Mouse (Mus musculus): ENCODE measurements at regions not wholly inside any gene's neighbourhood (a gene's known extent, or its start where the extent isn't known, plus 50 kb on each side); places are given as distances from the start of the nearest gene placed in this dataset.
"Not testable (repeated sequence)": the region's sequence is repeated elsewhere in the genome, so short reads cannot be mapped to it uniquely, and the experiment has no call there.

DNA sequence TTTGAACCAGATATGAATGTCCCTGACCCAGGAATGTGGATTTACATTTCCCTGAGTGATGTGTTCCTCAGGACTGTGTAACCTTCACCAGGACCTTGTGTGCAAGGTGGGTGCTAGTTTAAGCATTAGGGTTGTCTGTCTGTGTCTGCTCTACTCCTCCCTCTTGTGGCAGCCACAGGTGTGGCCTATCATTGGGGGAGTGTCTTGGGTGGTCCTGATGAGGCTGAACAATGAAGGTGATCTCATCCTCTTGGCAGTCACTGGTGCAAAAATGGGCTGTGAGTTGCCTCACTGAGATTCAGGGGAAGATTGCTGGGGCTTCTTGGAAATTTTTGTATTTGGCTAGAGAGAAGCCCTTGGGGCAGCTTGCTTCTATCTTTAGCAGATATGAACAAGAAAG lies 179.4 kb upstream of the Ube2e1 start:
- DNase-seq (ENCODE audit: low spot score) = no peak

DNA sequence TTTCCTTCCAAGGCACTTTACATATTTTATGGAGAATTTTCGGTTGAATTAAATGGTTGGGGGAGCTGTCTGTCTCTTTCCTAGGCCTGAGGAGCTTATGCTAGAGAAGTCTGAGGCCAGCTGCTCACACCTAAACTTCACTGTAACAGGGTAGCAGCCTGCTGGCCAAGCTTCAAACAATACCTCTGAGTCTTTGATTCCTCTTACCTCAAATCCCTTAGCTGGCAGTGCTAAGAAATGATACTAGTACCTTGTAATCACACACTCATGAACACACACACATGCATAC lies 176.6 kb upstream of the Ube2e1 start:
- no peak for DNase-seq (ENCODE audit: low spot score)

DNA sequence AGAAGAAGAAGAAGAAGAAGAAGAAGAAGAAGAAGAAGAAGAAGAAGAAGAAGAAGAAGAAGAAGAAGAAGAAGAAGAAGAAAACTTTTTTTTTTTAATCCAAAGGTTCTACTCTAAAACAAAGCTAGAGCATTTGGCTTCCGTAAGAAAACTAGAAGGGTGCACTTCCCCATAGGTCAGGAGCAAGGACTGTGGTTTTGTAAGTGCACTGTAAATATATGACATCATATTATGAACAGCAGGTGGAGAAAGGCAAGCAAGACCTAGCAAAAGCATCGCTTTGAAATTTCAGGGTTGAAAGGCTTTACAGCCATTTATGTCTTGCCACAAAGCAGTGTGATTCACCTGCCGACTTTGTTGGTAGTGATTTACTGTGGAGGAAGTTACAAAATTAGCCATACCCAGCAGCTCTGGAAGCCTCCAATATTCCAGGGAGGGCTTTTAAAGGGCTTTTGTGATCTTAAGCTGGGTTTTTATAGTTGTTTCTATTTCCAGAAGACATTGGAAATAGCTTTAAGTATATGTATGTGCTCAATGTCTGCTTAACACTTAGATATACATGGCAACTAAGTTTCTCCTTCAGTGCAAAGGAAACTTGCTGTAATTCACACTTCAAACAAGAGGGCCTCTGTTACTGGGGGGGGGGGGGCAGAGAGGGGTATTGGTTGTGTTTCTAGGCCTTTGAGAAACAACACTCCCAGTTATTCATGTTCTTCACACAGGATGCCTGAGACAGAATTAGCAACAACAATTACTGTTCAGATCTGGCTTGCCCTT lies 176.1 kb upstream of the Ube2e1 start:
- DNase-seq (ENCODE audit: low spot score) = no peak

DNA sequence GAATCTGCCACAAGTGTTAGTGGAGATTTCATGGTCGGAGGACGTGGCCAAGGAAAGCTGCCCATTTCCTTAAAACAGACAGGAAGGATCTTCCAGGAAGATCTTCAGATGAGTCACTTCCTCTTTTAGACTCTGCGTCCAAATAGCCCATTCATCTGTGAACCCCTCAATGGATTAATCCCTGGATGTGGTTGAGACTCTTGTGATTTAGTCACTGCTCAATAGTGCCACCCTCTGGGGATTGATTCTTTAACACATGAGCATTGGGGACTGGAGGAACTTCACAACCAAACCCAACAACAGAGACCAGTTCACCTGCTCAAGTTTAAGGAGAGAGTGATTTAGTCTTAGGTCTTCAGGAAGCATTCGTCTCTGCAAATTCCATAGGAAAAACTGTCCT lies 174.5 kb upstream of the Ube2e1 start:
- peak; percentile 40 for DNase-seq (ENCODE audit: low spot score)

DNA sequence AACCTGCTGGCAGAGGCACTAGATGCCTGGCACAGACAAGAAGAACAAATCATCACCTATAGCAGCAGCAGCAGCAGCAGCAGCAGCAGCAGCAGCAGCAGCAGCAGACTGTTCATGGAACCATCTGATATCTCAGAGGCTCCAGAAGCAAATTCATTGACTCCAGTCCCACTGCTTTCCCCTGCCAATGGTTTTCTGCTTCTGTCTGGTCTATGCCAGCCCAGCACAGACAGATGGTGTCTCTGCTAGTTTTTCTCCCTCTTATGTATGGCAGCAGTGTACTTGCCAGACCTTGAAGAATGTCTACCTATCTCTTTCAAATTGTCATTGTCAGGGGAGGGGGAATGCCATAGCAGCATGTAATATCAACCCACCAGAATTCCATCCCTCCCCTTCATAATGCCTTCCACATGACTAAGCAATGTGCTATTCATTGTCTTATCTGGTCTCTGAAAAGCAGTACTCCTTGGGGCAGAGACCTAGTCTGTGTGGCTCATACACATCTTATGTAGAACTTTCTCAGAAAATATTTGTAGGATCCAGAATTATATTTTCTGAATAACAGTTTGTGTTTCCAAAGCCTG lies 168.7 kb upstream of the Ube2e1 start:
- DNase-seq (ENCODE audit: low spot score) = no peak

DNA sequence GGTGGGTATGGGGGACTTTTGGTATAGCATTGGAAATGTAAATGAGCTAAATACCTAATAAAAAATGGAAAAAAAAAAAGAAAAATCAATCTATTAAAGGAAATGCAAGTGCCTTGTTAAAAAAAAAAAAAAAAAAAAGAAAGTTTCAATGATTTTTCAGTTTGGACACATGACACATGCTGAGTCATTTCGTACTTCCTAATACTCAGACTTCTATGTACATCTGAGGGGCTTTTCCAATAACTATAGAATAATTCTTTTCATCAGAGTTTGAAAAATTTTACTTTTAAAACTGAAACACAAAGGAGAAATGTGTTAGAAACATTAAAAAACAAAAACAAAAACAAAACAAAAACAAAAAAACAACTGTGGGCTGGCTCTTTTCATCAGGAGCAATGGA lies 162.4 kb upstream of the Ube2e1 start:
- DNase-seq (ENCODE audit: low spot score) = no peak

DNA sequence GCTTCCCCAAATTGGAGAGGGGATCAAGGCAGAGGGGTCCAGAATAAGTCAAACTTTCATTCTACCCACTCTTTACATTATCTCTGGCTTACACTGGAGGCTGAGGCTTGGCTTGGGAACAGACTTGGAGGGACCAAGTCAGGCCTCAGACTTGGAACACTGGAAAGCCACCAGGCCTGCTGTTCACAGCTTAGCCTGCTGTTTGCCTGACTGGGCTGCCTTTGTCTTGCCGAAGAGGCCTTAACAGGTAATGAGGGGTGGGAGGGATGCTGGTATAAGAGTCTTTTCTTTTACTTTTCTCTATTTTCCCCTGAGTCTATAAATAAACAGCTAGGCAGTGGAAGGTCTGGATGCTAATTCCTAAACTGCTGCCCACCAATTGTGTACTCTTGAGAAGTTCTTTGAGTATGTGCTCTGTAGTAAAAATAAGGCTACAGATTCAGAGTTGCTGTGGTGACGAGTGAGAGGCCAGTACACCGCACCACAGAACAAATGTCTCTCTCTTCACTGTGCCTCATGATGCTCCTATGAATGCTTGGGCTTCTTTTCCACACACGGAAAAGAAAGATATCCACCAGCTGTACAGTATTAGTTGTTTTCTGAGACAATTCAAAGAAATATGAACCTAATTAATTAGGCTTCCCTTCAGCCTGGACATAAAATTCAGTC lies 154.6 kb upstream of the Ube2e1 start:
- DNase-seq (ENCODE audit: low spot score) = no peak

DNA sequence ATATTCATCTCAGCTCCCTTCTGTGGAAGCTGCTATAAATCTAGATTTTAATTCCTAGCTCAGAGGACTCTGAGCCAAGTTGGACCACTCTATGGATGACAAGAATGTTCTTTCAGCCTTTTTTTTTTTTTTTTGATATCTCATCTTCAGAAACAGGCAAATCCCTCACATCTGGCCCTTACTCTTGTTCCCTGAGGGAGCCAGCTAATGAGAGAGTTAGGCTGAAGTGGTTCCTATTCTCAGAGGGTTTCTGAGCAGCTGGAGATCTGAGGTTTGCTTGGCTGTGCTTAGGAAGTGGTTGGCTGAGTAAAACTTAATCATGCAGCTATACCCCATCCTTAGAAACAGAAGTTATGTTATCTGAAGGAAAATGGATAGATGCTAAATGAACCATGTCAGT lies 153.9 kb upstream of the Ube2e1 start:
- DNase-seq (ENCODE audit: low spot score) = no peak

DNA sequence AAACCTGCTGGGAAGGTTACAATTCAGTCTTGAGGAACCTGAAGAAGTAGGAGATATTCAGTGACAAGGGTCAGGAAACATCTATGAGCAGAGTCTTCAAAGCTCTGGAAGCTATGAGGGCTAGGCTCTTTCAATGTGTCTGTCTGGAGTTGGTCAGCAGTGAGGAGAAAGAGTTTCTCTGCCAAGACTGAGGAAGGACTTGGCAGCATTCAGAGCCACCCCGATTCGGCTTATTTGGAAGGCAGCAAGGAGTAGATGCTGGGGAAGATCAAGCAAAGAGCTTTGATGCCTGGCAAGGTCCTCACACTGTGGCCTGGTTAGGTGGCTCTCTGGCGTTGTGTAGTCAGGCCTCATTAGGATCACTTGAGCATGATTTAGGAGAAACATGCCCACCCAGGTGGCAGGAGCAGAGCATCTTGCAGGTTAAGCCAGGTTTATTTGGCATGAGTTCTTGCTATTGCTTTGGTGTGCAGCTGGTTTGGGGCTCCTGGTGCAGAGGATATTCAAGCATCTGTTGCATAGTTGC lies 145.2 kb upstream of the Ube2e1 start:
- no peak for DNase-seq (ENCODE audit: low spot score)

DNA sequence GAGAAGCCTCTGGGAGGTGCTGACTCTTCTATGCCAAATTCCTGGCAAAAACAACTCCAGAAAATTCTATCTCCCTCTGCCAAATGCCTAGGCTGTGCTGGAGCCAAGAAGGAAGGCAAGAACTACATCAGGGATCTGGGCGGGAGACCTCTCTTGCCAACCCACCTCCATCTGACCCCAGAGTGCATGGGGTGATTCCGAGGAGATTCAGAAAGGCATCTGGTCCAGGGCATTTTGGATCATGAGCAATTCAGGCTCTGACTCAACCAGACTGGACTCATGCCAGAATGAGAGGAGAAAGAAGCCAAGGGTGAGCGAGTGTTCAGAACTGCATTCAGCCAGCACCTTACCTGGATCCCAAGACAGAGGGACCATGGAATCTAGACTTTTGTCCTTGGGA lies 137.0 kb upstream of the Ube2e1 start:
- no peak for DNase-seq (ENCODE audit: low spot score)

DNA sequence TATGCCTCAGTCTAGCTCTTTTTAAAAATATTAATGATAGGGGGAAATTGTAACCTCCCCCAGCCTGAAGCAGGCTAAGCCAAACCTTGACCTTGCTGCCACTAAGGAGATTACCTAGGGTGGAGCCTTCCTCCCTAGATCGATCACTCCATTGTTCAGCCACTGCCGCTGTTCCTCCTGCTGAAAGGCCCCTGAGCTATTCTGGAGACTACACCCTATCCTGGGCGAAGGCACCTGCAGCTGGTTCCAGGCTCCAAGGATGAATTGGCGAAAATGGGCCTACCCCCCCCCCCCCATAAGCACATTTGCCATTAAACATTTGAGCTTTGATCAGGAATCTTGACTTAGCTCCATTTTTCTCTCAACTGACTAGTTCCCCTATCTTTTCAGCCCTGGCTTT lies 135.2 kb upstream of the Ube2e1 start:
- not testable (repeated sequence) for DNase-seq (ENCODE audit: low spot score)

DNA sequence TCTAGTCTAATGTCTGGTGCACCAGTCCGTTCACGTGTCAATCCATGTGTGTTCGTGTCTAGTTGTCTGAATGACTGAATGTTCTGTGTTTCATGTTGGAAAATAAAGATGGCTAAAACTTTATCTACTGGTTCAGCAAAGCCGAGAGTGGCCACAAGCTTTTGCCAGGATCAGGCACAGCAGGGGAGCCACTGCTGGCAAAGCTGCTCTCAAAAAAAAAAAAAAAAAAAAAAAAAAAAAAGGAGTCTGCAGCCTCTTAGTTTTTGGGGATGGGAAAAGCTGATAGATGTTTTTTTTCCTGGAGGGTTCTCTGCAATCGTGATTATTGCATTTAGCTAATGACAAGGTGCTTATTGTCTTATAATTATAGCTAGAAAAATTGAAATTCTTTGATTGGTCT lies 132.5 kb upstream of the Ube2e1 start:
- DNase-seq (ENCODE audit: low spot score) = not testable (repeated sequence)

DNA sequence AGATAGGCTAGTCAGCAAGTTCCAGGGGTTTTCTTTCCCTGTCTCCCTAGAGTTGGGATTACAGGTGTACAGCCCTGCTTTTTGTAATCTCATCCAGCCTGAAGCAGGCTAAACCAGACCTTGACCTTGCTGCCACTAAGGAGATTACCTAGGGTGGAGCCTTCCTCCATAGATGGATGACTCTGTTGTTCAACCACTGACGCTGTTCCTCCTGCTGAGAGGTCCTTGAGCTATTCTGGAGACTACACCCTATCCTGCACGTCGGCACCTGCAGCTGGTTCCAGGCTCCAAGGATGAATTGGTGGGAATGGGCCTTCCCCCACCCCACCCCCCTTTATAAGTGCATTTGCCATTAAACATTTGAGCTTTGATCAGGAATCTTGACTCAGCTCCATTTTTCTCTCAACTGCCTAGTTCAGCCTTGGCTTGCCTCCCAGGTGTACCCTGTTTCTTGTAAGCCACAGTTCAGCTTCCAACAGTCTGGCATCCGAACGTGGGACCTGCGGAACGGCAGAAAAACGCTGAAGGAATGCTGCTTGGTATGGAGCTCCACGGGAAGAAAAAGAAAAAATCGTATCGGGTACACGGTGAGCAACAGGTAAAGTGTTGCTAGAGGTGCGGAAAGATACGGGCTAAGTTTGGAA lies 131.7 kb upstream of the Ube2e1 start:
- DNase-seq (ENCODE audit: low spot score) = no peak

DNA sequence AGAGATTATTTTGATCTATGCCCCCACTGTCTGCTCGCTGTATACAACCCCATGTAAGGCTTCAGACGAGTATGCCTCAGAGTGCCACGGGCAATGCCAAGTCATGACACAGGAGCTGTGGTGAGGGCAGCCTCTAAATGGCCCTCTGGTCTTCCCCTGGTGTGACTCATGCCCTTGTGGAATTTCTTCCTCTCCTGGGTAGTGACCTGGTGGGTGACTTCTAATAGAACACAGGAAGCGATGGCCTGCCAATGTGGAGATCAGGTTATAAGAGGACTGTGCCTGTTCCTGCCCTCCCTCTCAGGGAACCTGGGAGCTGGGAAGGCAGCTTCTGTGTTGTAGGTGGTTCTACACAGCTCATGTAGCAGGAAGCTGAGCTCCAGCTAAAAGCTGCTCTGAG lies 130.7 kb upstream of the Ube2e1 start:
- DNase-seq (ENCODE audit: low spot score) = no peak

DNA sequence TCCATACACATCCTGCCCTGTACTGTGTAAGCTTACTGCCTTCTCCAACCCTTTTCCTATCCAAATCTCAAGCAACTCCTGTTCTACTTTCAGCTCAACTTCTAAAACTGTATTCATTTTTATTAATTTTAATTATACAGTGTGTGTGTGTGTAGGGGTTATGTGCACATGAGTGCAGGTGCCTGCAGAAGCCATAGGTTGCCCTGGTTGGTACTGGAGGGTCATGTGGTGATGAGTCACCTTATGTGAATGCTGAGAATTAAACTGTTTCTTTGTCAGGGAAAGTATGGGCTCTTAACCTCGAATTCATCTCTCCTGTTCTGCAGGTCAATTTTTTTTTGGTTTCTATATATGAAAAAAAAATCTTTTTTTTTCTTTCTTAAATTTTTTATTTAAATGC lies 117.0 kb upstream of the Ube2e1 start:
- DNase-seq (ENCODE audit: low spot score) = no peak

DNA sequence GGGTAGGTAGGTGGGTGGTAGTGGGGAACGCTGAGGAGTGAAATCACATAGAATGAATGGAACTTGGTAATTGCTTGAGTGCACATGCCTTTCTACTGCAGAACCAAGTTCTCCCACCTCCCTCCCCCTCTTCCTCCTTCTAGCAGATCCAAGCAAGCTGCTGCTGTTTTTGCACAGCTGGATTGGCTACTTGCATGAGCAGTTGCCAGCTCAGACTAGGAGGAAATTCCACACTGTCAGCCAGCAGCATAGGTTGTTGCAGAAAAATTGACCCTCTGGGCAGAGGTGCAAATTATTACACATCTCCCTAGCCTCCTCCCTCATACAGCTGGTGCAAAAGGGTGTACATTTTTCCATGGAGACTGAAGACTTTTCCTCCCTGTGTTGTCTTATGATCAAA lies 112.8 kb upstream of the Ube2e1 start:
- DNase-seq (ENCODE audit: low spot score) = no peak

DNA sequence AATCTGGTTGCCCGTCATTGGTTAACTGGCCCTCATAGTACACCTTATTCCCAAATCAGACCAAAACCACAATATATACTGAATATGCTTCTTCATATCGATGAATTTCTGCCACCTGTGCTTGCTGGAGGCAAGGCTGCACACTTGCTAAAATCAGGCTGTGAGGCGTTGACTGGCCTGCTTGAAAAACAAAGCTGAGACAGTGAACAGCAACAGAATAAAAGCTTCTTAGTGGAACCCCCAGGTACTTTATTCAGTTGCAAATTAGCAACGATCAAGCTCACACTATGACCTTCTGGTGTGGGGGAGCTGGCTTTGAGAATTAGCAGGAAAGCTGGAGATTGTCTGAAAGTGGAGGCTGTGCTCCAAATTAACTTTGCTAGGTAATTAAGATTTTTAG lies 97.3 kb upstream of the Ube2e1 start:
- DNase-seq (ENCODE audit: low spot score) = not testable (repeated sequence)

DNA sequence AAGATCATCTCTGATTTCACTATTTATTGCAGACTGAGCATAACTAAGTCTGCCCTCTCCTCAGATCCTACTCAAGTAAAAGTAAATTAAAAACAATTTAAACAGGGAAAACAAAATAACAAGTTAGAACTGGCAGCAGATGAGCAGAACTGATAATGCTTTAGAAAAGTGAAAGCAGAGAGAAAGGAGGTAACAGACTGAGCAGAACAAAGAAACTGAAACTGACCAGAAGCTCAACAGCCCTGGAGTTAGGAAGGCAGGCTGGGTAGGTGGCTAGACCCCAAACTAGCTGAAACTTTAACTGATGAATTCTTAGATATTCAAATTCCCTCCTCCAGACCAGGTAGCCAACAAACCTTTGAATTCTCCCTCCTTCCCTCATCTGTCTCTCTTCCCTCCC lies 94.2 kb upstream of the Ube2e1 start:
- no peak for DNase-seq (ENCODE audit: low spot score)

DNA sequence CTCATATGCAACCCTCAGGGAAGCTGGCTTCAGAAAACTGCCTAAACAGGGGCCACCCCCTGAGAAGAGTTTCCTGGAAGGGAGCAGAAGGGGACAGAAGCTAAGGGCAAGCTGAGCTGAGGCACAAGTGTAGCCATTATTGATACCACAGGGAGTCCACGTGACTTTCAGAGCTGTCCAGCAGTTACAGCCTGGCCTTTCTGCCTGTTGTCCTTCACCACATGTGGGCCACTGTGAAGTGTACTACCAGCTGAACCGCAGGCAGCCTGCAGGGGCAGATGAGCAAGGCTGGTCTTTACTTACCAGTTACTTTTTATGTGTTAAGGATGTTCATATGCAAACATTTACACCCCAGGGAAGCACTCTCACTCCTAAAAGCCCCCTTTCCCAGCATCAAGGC lies 85.2 kb upstream of the Ube2e1 start:
- DNase-seq (ENCODE audit: low spot score) = no peak

DNA sequence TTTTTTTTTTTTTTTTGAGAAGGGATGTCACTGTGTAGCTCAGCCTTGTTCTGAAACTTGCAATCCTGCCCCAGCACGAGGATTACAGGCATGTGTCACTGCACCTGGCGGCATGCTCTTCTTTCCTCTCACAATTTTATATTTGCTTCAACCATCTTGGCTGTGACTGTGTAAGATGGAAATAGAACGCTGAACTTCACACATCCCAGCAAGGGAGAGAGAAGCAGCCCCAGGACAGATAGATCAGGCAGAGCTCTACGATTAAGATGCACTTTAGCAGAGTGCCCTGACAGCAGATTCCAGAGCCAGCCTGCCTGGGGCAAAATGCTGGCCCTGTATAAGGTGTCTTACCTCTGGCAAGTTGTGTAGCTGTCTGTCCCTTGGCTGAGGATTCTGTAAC lies 84.7 kb upstream of the Ube2e1 start:
- DNase-seq (ENCODE audit: low spot score) = peak; percentile 27

DNA sequence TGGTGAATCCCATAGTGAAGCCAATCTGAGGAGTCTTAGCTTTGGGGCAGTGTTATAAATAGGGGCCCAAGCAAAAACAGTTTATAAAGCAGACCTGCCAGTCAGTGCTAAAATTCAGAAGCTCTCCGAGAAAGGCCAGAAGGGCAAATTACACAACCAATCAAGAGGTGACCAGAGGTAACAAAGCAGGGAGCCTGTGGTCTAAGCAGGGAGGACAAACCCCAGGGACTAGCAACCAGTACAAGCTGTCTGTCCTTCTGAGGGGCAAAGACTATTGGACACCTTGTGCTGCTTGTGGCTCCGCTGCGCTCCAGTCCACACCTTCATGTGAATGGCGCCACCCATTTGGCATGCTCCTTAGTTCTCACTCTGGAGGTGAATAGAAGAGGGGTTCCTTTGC lies 67.3 kb upstream of the Ube2e1 start:
- DNase-seq (ENCODE audit: low spot score) = no peak

DNA sequence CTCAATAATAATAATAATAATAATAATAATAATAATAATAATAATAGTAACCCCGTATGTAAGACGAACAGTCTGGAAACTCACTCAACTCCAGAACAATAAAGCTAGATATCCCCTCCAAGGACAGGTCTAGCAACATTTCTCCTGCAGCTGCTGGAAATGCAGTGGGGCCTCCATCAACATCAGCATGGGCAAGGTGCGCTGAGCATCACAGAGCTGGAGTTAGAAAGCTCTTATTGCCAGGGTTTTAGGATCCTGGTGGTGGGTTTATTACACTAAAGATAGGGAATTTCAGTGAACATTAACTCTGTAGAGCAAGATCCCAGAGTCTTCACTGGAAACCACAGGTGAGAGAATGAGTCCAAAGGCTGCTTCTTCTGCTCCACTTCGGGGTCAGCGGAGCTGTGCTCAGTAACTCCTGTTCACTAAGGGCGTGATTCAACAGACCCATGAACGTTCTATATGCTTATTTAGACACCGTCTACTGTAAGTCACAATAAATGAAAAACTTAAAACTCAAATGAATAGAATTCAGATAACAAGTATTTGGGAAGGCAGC lies 64.6 kb upstream of the Ube2e1 start:
- no peak for DNase-seq (ENCODE audit: low spot score)
